Mouse (Mus musculus) urinary bladder, postnatal 14 days (tissue): ENCODE results near the gene Gm28551.
"Not testable (repeated sequence)": the region's sequence is repeated elsewhere in the genome, so short reads cannot be mapped to it uniquely, and the experiment has no call there.

Source experiments
- DNase-seq: peaks from one replicate; pipeline ENCODE4 v3.0.0; 2021; ENCODE audit warnings: low spot score

The Gm28551 gene

DNA sequence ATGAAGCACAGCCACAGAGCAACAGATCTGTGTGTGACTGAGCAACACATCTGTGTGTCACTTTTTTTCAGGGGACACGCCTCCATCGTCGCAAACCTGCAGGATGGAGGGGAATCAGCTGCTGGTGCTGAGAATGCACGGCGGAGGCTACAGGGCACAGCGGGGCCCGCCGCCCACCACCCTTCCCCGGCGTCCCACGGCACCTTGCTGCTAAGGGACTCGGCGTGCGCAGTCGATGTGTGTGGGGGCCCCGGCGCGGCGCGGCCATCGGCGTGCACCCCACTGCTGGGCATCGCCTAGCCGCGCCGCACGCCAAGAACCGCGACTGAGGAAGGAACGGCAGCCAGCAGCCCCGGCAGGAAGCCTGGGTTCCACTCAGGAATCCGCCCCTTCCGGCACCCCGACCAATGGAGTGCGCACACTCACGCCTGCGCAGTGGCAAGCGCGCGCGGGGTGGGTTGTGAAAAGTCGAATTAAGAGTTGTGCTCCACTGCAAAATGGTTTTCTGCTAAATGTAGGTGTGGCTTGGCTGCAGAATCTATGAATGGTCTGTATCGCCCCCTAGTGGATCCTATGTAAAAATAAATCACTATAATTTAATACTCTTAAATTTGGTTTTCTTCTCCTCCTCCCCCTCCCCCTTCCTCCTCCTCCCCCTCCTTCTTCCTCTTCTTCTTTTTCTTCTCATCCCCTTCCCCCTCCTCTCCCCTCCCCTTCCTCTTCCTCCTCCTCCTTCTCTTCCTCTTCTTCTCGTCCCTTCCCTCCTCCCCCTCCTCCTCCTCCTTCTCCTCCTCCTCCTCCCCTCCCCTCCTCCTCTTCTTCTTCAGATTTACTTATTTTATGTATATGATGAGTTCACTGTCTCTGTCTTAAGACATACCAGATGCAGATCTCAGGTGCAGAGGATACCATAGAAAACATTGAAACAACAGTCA, at the start of gene Gm28551, which contains the start of the genes Asdurf and Asnsd1:
Gene Gm28551, minus strand, starts transcription at position 341 of the 935 bp plus-strand sequence.
Gene Asdurf, minus strand, starts transcription at position 293 of the 935 bp plus-strand sequence.
Gene Asnsd1, minus strand, starts transcription at position 426 of the 935 bp plus-strand sequence.
- DNase-seq = peak; percentile 97

DNA sequence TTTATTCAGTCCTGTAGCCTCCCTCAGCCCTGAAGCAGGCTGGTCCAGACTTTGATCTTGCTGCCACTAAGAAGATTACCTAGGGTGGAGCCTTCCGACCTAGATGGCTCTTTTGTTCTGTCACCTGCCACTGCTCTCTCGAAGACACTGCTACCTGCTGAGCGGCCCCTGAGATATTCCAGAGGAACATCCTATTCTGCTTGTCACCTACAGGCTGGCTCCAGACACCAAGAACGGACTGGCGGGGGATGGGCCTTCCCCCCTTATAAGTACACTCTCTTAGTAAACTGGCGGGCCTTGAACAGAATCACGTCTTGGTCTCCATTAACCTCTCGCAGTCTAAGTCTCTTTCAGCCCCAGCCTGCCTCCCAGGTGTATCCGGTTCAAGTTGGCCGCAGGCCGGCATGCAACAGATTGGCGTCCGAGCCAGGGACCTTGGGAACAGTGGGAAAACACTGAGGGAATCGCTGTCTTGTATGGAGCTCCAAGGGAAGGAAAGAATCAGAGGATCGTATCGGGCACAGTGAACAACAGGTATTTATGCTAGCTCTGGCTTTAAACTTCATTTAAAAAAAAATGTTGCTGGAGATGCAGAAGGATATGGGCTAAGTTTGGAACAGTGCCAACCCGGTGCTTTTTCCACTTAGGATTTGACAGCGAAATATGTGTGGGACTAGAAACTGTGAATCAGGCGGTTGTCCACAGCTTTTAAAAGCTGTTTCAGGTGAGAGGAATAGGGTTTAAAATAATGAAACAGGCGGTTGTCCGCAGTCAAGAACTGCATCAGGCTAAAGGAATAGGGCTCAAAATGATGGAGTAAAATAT, 41.7 kb upstream of the Gm28551 start:
- DNase-seq = not testable (repeated sequence)

DNA sequence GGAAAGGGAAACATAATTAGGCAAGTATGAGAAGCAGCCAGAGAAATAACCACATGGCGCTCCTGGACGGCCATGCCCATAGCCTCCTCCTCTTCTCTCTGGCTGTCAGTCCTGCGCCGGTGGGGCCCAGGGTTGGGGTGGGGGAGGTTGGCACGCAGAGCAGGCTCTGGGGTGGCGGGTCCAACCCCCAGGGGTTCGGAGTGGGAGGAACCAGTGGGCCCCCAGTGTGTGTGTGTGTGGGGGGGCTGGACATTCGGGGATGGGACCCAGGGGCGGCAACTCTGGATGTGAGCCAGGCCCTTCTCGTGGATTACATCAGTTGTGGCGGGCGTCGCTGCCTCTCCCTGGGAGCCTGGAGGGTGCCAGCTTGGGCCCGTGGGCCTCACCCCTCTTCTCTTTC, 36.3 kb upstream of the Gm28551 start:
- DNase-seq = no peak

DNA sequence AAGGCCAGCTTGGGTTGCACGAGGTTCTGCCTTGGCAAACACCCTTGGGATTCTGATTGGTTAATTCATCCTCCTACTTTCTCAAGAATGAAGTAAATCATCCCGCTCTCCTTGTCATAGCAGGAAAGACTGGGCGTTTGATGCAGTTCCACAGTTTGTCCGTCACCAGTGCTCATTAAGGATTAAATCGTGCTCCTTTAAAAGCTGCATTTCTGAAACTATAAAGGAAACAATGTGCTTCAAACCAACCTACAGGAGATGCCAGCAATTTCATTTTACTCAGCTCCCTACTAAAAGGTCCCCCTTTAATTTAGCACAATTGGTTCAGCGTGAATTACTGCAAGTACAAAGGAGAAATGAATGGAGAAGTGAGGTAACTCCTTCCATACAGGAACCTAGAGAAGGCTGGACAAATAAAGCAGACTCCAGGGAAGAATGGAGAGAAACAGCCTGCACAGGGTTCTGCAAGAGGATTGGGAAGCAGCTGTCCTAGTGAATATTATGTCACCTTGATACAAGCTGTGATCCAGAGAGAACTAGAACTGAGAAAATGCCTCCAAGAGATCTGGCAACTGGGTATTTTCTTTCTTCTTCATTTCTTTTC, 31.7 kb upstream of the Gm28551 start:
- DNase-seq = no peak

DNA sequence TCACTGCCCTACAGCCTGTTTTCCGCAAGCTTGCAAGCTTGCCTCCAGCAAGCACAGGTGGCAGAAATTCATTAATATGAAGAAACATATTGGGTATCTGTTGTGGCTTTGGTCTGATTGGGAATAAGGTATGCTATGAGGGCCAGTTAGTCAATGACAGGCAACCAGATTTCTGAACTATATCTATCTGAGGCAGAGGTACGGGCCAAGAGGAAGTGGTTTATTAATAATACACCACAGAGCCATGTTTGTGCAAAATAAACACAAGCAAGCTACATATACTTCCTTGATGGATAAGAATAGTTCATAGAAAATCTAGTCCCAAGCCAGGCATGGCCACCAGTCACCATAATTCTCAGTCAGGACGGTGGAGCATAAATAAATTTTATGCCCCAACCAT, 25.3 kb upstream of the Gm28551 start:
- no peak for DNase-seq

DNA sequence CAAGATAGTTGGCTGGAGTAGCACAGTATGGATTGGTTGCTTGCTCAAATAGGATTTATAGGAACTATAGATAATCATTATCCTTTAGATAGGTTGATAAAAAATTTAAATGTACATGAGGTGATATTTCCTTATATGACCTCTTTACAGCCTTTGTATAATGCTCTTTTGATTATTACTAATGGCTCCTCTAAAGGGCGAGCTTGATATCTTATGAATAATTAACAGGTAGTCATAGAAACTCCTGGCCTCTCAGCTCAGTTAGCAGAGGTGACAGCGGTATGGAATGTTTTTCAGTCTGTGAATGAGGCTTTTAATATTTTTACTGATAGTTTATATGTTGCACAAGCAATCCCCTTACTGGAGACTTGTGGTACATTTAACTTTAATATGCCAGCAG, 23.5 kb upstream of the Gm28551 start:
- not testable (repeated sequence) for DNase-seq

DNA sequence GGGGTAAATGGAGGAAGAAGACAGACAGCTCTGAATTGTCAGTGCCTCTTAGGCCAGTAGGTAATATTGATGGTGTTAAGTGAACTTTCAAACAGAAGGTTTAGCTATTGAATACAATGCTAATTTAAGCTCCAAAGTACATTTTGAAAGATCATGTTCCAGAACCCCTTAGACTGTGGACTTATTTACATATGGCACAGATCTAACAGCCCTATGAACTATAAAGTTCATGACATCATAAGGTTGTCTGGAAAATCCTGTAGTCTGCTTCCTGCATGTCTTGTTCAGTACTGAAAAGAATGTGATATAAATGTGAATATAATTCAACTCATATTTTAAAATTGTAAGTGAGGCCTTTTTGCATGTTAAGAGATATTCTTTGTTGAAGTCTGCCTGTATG, 6.5 kb upstream of the Gm28551 start:
- no peak for DNase-seq

DNA sequence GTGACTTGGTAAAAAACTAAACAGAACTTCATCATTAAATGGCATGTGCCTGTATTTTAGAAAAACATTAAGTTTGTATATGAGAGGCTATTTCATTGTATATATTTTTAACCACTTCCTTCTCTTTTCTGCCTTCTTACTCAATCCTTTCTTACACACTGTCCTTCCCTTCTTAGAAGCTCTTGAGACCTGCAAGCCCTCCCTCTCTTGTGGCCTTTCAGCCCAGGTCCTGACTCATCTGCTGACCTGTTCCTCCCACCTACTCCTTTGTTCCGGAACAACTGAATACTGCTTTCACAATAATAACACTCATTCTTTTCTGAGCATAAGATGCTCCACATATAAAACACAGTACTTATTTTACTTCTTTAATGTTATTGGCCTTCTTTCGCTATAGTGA, 11.4 kb downstream of the Gm28551 start:
- no peak for DNase-seq

DNA sequence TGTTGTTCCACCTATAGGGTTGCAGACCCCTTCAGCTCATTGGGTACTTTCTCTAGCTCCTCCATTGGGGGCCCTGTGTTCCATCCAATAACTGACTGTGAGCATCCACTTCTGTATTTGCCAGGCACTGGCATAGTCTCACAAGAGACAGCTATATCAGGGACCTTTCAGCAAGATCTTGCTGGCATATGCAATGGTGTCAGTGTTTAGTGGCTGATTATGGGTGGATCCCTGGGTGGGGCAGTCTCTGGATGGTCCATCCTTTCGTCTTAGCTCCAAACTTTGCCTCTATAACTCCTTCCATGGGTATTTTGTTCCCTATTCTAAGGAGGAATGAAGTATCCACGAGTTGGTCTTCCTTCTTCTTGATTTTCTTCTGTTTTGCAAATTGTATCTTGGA, 15.1 kb downstream of the Gm28551 start:
- DNase-seq = not testable (repeated sequence)

DNA sequence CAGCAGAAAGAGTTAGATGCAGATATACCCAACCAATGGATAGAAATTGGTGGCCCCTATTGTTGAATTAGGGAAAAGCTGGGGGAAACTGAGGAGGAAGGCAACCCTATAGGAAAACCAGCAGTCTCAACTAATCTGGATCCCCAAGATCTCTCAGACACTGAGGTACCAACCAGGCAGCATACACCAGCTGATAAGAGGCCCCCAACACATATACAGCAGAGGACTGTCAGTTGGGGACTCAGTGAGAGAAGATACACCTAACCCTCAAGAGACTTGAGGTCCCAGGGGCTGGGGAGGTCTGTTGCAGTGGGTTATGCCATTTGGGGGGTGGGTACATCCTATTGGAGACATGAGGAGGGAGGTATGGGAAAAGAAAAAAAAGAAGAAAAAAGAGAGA, 17.0 kb downstream of the Gm28551 start:
- no peak for DNase-seq

DNA sequence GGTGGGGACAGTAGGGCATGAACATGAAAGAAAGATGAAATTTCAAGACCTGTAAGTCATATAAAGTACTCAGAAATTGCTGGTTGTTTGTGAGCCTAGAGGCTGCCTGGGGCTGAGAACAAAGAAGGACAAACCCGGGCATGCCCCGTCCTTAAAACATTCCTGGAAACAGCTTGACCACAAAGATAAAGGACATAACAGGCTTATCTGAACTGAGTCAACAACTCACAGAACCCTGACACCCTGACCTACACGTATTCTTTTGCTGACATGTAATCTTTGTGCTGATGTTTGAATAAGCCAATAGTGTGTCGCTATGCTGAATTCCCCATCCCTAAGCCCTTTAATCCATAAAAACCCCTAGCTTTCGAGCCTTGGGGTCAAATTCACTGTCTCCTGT, 18.9 kb downstream of the Gm28551 start:
- not testable (repeated sequence) for DNase-seq

DNA sequence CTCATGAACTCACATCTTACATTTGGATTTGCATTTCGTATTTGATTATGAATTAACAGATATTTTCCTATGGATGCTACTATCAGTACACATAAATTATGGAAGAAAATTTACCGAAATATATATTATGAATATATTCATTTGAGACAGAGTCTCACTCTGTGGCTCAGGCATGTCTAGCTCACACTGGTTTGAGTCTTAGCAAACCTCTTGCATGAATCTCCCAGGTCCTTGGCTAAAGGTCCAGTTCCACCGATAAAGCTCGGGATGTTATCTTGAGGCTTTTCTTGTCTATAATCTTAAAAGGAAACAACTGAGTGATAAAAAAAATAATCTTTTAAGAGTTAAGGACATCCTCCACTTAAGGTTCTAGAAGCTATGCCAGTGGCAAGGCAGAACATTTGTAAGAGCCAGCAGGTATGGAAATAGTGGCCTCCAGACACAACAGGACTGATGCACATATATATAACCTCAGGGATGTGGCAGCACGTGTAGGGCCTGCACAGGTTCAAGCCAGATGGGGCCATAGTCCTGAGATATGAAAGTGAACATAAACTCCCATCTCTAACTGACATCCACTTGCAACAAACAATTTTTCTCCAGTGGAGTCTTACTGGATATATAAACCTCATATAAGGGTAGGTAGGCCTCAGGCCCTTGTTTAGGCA, 27.5 kb downstream of the Gm28551 start:
- DNase-seq = no peak

DNA sequence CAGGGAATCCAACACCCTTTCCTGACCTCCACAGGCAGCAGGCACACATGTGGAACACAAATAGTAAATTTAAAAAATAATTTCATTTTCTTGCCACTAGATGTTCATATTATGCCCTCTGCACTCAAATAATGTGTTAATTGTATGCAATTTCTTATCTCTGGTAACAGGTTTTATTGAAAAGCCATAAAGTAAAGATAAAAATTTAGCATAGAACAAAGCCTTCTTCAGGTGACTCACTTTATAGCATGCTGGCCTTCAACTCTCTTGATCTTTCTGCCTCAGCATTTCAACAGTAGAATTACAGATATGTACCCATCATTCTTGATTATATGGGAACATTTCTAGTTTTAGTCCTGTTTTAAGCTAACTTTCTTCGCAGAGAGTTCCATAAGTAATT, 28.2 kb downstream of the Gm28551 start:
- no peak for DNase-seq

DNA sequence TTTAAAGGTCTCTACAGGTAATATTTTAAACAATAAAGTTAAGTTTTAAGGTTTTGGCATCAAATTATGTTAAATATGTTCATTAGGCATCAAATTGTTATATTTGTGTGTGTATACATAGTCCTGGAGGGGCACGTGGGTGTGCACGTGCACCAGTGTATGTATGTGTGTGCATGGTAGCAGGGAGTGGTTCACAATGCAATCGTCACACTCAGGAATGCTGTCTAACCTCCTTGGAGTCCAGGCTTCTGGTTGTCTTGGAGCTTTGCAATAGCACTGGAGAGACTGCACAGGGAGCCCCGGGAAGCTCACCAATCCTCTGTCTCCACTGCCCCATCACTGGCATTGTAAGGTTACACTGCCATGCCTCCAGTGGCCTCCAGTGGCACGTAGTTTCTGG, 29.2 kb downstream of the Gm28551 start:
- DNase-seq = no peak

DNA sequence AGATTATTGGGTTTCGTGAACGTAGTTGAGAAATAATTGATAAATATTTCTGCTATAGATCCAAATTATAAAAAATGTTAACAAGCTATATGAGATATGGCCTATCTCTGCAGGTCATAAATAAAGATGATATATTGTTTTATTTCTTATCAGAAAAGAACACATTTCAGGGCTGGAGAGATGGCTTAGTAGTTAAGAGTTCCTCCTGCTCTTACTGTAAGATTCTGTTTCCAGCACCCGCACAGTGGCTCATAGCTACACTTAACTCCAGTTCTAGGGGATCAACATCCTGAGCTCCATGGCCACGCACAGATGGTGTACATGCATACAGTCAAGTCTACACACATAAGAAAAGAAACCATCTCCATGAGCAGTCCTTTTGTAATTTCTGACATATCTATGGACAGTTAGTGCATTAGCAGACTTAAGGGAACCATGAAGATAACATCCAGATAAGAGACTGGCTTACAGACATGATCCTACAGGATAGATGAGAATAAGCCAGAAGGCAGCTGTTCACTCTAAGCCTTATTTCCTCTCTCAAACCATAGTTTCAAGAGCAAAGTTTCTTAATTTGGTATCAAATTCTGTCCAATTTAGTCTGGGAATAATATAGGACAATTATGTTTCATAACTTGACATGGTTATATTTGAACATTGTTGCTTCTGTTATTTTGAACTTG, 30.7 kb downstream of the Gm28551 start:
- no peak for DNase-seq

DNA sequence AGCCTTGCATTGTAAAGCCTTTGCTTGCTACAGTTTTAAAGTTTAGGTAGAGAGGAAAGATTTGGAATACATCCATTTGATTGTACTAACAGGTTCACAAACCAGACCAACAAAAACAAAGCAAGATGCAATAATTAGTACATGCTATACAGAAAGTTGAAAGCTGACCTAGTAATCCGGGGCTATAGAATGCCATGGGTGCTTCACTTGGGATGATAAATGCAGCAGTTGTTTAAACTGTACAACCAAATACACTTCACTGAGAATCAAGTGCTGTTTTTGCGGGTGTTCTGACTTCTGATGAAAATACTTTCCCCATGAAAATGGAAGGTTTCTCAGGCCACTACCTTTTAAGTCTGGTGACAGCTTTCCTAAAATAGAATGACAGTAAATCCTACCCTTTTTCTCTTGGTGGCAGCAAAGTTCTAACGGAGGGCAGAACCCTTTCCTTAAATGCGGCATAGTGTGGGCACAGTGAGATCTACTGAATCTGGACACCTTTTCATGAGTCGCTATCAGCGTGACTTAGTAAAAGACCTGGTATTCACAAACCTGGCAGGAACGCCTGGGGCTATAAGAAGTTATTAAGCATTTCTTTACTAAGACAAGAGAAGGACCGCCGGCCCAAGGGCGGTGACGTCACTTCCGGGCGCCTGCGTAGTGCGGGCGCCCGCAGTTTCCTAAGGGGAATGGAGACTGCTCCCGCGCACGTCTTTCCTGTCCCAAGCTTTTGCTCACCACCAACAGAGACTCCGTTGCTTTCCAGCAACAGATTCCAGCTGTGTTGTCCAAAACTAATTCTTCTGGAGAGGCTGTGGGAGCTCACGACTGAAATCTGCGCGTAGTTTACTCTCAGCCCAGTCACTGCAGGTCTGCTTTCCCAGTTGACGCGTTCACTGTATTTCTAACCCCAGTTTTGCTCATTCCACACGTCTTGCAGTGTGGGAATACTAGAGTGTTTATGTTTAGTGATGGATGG, 39.2 kb downstream of the Gm28551 start, which contains the start of gene Osgepl1:
Gene Osgepl1, plus strand, starts transcription at position 636 of the 979 bp plus-strand sequence.
- DNase-seq = peak; percentile 85

DNA sequence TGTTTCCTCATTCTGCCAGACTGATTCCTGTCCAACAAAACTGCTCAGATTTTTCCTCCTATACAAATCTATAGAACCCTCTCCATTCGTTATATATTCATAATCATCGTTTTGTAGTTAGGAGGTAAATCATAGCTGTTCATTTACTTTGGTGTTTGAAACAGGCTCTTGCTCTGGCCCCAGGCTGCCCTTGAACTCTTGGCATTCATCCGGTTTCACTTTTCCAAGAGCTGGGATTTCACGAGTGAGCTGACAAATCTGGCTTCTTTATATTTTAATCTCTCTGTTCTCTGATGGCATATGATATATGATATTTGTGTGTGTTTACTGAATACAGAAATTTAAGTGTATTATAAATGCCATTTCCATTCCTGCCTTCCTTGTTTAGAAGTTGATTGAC, 52.0 kb downstream of the Gm28551 start:
- DNase-seq = no peak

DNA sequence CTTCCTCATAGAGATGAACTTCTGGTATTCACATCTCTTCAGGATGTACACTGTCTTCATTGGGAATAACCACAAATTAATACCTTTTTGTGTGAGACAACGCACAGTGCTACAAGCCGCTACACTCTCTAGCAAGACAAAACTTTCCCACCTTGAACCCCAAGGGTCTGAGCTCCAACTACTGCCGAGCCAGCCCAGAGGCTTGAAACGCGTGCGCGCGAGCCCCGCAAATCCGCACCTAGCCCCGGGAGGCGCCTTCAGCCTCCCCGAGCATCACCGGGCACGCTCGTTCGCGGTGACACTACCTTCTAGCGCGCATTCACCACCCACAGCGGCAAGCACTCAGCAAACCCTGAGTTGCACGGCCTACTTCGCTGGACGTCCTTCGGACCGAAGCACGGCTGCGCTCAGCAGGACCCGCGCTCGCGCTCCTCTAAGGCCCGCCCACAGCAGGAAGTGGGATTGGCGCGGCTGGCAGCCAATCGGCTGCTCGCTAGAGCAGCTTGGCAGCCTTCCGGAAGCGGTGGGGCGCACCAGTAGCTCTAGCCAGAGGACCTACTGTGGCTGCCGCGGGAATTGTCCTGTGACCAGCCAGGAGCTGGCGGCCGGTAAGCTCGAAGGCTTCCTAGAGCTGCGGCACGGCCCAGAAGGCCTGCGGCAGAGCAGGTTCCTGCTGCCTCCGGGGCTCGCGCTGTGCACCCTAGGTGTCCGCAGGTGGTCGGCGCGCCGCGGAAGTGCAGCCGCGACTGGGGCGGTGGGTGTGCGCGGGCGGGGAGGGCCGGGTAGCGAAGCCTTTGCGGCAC, 55.7 kb downstream of the Gm28551 start, which contains the start of the genes Pms1, Ormdl1 and Gm28778:
Gene Pms1, minus strand, starts transcription at position 438 of the 803 bp plus-strand sequence.
Gene Ormdl1, plus strand, starts transcription at position 515 of the 803 bp plus-strand sequence.
Gene Gm28778, plus strand, starts transcription at position 531 of the 803 bp plus-strand sequence.
- DNase-seq = peak; percentile 95

DNA sequence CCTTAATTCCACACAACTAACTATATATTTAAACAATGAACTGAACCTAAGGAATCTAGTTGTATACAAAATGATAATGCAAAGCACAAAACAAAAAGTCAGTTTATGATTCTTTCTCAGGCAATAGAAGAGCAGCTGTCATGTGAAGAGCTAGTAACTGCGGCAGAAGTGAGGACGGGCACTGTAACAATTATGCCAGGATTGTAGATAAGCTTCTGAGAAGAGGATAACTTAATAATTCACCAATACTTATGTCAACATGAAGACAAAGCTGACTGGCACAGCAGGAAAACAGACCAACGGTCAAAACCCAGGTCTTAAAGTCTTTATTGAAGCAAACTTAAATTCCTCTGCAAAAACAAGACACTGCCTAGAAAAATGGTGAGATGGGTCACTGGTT, 61.3 kb downstream of the Gm28551 start:
- DNase-seq = no peak
